Mouse (Mus musculus) adrenal gland, adult 10 weeks (tissue): ENCODE results near the gene Clec4b1. TPM values are rescaled to one million over a fixed set of nuclear protein-coding genes. Genes with fewer than 3 reads are reported as not detected.

Source experiments
- polyA plus RNA-seq: library from polyadenylated mRNA; stranded (reverse); fragments of 350-450 nt; fragmentation: Illumina TruSeq; extraction: RNeasy Lipid Tissue Mini Kit (QIAGEN cat#74804); gene quantifications from one replicate; pipeline ENCODE4 v1.2.3, GENCODE M21; 2014; ENCODE audit warnings: low read depth, low replicate concordance

Clec4b1 gene
- polyA plus RNA-seq, result 1.6 TPM

GRCm38 (mm10) chr6:123049742-123050372 is at the start of gene Clec4b1:
Clec4b1 (plus strand) TSS chr6:123049962.

GRCm38 (mm10) chr6:123106128-123106527 is 56.4 kb downstream of the Clec4b1 start, which contains the start of gene Clec4a2:
Clec4a2 (plus strand) TSS chr6:123106428.

Other genes with a start within 250 kb of the Clec4b1 start
- 5.4 TPM for gene Slc2a3, start 248.3 kb upstream of the Clec4b1 start, polyA plus RNA-seq
- 14.1 TPM for gene Foxj2, start 230.0 kb upstream of the Clec4b1 start, polyA plus RNA-seq
- gene C3ar1, start 193.8 kb upstream of the Clec4b1 start, polyA plus RNA-seq, result 7.2 TPM
- gene Necap1, start 175.5 kb upstream of the Clec4b1 start, polyA plus RNA-seq, result 80.0 TPM
- gene Clec4a1, start 128.1 kb upstream of the Clec4b1 start, polyA plus RNA-seq, result 6.7 TPM
- 13.5 TPM for gene Clec4a3, start 97.4 kb upstream of the Clec4b1 start, polyA plus RNA-seq
- not detected for gene Clec4a4, start 59.6 kb upstream of the Clec4b1 start, polyA plus RNA-seq
- 12.4 TPM for gene Clec4a2, start 56.5 kb downstream of the Clec4b1 start, polyA plus RNA-seq
- not detected for gene Clec4b2, start 122.9 kb downstream of the Clec4b1 start, polyA plus RNA-seq
- gene Clec4n, start 179.9 kb downstream of the Clec4b1 start, polyA plus RNA-seq, result 5.1 TPM
- 5.9 TPM for gene Clec4d, start 212.1 kb downstream of the Clec4b1 start, polyA plus RNA-seq
- gene Clec4e, start 239.9 kb downstream of the Clec4b1 start, polyA plus RNA-seq, result 0.64 TPM